Mouse (Mus musculus) gastrocnemius, adult 8-10 months (tissue): ENCODE data around the gene Rsg1. TPM values are rescaled to one million over a fixed set of nuclear protein-coding genes. Genes with fewer than 3 reads are reported as not detected.

ENCODE experiments used
- DNase-seq, 2 experiments: peaks; one replicate each; pipeline ENCODE4 v3.0.0; 2022; ENCODE audit warnings: low spot score in 2 of 2
- total RNA-seq, 4 experiments: library from RNA; stranded (reverse); gene quantifications; 2 replicates each; pipeline ENCODE4 v1.2.4; 2022

Gene Rsg1
- total RNA-seq: 1 to 10 TPM in 1 of 4 experiments, not detected in 3; 1.4 TPM

GRCm38 (mm10) chr4:141213770-141214336 is at the start of gene Rsg1:
Gene Rsg1, plus strand, starts transcription at chr4:141213956.
- DNase-seq: peak; percentile 87 to 89

GRCm38 (mm10) chr4:141165744-141166292 is 47.9 kb upstream of the Rsg1 start:
- no peak for DNase-seq

- no peak for DNase-seq
Measured at GRCm38 (mm10) chr4:141167156-141167555, 46.6 kb upstream of the Rsg1 start.

DNA sequence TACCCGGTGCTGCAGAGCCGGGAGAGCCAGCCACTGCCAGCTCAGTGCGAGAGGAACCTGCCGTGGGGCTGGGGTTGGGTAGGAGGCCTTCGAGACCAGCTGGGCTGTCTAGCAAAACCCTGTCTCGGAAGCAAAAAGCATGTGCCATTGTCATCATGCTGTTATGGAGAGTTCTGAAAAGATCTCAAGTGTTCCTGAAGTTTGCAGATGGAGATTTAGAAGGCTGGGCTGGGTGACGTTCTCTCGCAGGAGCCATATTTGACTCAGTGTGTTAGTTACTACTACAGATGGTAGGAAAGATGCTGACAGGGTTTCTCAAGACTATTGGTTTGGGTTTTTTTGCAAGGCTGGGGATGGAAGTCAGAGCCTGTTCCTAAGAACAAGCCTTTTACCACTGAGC is 41.6 kb upstream of the Rsg1 start:
- no peak for DNase-seq

DNA sequence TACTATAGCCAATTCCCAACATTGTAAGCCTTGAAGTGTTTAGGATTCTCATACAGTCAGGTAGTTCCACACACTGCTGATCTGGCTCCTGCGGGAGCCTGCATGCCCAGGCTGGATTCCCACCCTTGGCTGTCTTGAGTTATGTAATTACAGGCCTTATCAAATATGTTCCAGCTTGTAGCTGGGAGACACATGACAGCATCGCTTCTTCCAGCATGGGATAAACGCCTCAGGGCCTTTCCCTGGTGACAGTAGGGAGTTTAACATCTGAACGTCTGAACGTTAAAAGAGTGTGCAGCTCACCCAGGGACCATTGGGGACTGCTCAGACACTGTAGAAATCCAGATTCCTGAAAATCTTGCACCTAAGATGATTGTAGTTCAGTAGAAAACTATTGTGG is 38.0 kb upstream of the Rsg1 start:
- no peak for DNase-seq

- no peak for DNase-seq
Measured at GRCm38 (mm10) chr4:141176328-141176838, 37.4 kb upstream of the Rsg1 start.

DNA sequence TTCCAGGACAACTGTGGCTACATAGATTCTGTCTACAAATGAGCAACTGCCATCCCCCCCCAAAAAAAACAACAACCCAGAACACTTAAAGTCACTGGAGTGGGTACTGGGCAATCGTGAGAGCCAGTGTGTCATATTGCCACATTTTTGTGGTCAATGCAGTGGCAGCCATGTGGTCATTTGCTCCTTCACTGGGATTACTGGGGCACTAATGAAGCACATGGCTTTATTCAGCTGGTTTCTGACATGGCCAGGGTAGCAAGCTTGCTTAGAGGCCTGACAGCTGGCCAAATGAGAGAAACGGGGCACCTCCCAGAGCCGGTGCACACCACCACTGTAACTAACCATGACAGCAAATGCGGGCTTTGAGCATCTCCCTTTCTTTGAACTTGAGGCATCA is 35.3 kb upstream of the Rsg1 start:
- DNase-seq: no peak

GRCm38 (mm10) chr4:141180831-141181230 is 32.9 kb upstream of the Rsg1 start:
- DNase-seq: no peak

- DNase-seq: no peak
Measured at GRCm38 (mm10) chr4:141181981-141182380, 31.8 kb upstream of the Rsg1 start.

GRCm38 (mm10) chr4:141183932-141184331 is 29.8 kb upstream of the Rsg1 start:
- no peak for DNase-seq

- DNase-seq: no peak
Measured at GRCm38 (mm10) chr4:141184426-141184825, 29.3 kb upstream of the Rsg1 start.

- DNase-seq: no peak
Measured at GRCm38 (mm10) chr4:141186923-141187836, 26.6 kb upstream of the Rsg1 start.

DNA sequence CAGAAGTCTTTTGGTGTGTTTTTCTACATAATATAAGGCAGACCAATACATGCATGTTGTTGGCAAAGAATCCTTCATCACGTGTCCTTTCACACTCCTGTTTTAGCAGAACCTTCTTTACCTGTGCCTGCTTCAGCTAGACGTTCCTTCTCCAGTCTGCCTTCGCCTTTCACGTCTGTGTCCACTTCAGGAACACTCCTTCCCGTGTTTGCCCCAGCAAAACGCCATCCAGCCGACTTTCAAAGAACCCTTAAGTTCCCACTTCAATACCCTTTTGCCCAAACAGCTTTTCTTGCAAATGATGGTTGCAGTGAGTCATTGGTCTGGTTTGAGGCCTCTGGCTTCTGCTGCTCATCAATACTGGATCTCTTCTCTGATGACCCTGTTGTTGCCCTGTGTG is 22.5 kb upstream of the Rsg1 start:
- DNase-seq: no peak

- no peak for DNase-seq
Measured at GRCm38 (mm10) chr4:141194553-141194952, 19.2 kb upstream of the Rsg1 start.

GRCm38 (mm10) chr4:141196981-141197685 is 16.6 kb upstream of the Rsg1 start:
- no peak for DNase-seq

DNA sequence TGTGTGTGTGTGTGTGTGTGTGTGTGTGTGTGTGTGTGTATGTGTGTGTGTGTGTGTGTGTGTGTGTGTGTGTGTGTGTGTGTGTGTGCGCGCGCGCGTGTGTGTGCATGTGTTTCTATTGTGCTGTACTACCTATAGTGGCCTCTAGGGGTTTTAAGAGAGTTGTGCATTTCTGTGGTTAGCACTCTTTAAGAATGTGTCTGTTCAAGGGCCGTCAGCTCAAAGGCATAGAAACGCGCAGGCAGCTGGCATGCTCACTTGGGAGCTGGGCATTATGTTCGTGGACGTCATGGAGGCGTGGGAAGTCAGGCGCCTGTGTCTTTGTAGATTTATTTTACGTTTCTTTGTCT is 16.1 kb upstream of the Rsg1 start:
- no peak for DNase-seq

DNA sequence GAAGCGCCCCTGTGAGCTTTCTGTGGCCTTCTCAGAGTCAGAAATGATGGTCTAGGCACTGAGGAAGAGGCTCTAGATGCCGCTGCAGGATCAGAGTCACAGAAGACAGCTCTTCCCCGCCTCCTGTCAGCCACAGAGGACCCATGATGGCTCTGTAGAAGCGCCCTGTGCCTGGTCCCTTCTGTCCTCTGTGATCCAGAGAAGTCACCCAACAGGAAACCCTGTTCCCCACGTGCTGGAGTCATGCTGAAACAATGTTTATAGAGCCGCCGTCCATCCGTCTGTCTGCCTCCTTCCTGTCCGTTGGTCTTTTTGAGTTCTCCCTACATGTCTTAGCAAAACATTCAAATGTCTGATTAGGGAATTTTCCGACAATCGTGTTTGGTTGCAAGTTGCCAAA is 12.8 kb upstream of the Rsg1 start:
- DNase-seq: no peak

DNA sequence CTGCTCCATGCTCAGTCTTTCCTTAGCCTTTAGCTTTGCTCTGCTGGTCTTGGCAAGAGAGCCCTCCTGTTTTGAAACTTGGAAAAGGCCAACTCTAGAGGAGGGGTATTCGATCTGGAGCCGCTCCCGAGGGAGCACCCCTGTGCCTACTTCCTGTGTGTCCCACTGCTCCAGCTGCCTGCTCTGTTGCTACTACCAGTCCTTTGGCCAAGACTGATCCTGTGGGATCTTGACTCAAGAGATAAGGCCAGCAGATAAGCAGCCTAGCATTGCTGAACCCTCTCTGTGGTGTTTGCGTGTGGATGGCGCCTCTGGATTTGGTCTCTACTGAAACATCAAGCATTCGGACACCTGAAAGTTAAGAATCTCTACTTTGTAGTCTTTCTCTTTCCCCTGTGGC is 11.6 kb upstream of the Rsg1 start:
- DNase-seq: no peak

GRCm38 (mm10) chr4:141204580-141205061 is 9.1 kb upstream of the Rsg1 start:
- no peak for DNase-seq

DNA sequence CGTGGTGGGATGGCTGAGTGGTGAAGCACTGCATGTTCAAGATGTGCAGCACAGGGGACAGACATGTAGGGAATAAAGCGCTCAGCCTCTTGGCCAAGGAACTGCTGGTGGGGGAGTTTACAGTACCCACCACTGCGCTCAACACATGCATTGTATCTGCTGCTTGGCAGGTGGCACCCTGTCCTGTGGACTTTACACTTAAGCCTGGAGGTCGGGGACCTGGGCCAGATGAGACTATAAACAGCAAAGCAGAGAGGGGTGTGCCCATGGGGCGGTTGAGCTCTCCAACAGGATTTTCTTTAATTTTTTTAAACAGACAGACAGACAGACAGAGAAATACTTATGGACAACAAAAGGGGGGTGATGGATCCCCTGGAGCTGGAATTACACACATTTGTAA is 6.7 kb upstream of the Rsg1 start:
- no peak for DNase-seq

GRCm38 (mm10) chr4:141210524-141211219 is 3.1 kb upstream of the Rsg1 start:
- no peak for DNase-seq
